Mouse (Mus musculus): ENCODE measurements at regions not wholly inside any gene's neighbourhood (a gene's known extent, or its start where the extent isn't known, plus 50 kb on each side); places are given as distances from the start of the nearest gene placed in this dataset.

- DNase-seq, result no peak
Observed at GRCm38 (mm10) chr12:110387056-110387455, 59.9 kb upstream of the Ppp2r5c start.

DNA sequence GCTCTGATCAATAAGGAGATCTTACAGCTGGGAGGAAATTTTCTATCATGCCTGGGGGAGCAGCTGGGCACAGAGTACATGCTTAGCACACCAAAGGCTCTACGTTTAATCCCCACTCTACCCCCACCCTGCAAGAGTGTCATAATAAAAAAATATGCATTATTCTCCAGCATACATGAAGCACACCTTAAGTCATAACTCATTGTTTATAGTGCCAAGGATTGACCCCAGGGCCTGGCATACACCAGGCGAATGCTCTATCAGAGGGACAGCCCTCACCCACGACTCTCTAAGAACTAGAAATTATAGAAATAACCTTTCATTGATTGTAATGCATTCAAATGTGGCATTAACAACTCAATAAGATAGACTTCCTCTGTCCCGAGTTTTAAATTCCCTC is 59.4 kb upstream of the Ppp2r5c start:
- no peak for DNase-seq

GRCm38 (mm10) chr12:110389439-110389838 is 57.5 kb upstream of the Ppp2r5c start:
- no peak for DNase-seq

DNA sequence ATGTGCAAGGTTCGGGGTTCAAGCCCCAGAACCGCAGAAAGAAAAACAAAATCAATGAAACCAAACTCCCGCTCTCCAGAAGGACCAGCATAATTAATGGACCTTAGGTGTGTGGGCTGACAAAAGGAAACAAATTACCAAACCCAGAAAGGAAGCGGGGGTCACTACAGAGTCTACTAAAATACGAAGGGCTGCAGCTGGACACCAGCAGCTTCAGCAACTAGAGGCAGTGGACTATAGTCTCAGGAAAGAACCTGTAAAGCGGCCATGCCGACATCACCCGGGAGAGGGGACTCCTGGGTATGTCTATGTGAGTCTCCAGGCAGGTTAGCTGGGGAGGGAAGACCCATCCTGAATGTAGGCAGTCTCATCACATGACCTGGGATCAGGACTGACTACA is 55.5 kb upstream of the Ppp2r5c start:
- no peak for DNase-seq

DNA sequence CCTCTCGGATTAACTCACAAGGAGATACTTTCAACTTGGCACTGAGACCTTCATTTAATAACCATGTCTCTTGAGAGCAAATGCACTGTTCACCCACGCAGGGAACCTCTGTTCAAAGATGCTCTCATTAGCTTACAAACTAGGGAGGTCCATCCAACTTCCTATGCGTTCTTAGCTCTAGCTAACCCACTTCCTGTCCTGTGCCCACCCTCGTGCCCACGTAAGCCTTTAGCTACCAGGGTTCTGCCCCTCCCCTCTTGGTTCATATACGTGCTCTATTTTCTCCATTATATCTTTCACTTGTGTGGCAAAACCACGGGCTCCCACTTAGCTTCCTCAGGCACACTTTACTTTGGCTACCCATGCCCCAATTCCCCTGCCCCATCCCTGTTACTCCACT is 53.4 kb upstream of the Ppp2r5c start:
- no peak for DNase-seq
